Mouse (Mus musculus) kidney, postnatal 0 days (tissue): ENCODE measurements around the gene Tead4. TPM values are rescaled to one million over a fixed set of nuclear protein-coding genes. Genes with fewer than 3 reads are reported as not detected.
A peak's percentile ranks its signal among the peaks of the same experiment; 100 is the strongest.

Experiments used
- ATAC-seq: fragments of 200-750 bp; cut with Nextera tagmentation; replicated peaks from 2 replicates; pipeline ENCODE4 v1.8.0; 2017; ENCODE audit warnings: low read depth, moderate number of reproducible peaks, moderate TSS enrichment, moderate library complexity; ENCODE audit not compliant: low FRiP score
- DNase-seq: peaks from one replicate; pipeline ENCODE4 v3.0.0-alpha.2; 2016; ENCODE audit warnings: low spot score
- H3K27ac ChIP-seq: fragments of 300-500 bp; sonication (generic); 2 replicates; pipeline ENCODE4 v1.5.1; 2014; ENCODE audit warnings: mild to moderate bottlenecking
- H3K27me3 ChIP-seq: fragments of 300-500 bp; sonication (generic); 2 replicates; pipeline ENCODE4 v1.6.1; 2014; ENCODE audit warnings: low read length, mixed read lengths; ENCODE audit not compliant: insufficient read depth
- H3K36me3 ChIP-seq: fragments of 300-500 bp; sonication (generic); 2 replicates; pipeline ENCODE4 v1.6.1; 2014; ENCODE audit warnings: low read length, mixed read lengths; ENCODE audit not compliant: insufficient read depth
- H3K4me1 ChIP-seq: fragments of 300-500 bp; sonication (generic); replicated peaks from 2 replicates; pipeline ENCODE4 v1.6.1; 2014; ENCODE audit warnings: antibody characterized with exemption, low read length, mixed read lengths; ENCODE audit not compliant: insufficient read depth
- H3K4me2 ChIP-seq: fragments of 300-500 bp; sonication (generic); 2 replicates; pipeline ENCODE4 v1.6.1; 2014; ENCODE audit warnings: mild to moderate bottlenecking, low read length, moderate library complexity, mixed read lengths
- H3K4me3 ChIP-seq: fragments of 300-500 bp; sonication (generic); replicated peaks from 2 replicates; pipeline ENCODE4 v1.5.1; 2014; ENCODE audit warnings: low read depth, low read length
- H3K9ac ChIP-seq: fragments of 300-500 bp; sonication (generic); 2 replicates; pipeline ENCODE4 v1.6.1; 2014; ENCODE audit warnings: low read depth, low read length
- H3K9me3 ChIP-seq: fragments of 300-500 bp; sonication (generic); replicated peaks from 2 replicates; pipeline ENCODE4 v1.6.1; 2016; ENCODE audit warnings: low read length, inconsistent platforms, mixed read lengths
- CTCF ChIP-seq: IDR thresholded peaks from 2 replicates; pipeline ENCODE4 v1.5.1; 2016; ENCODE audit warnings: antibody characterized with exemption, low read depth, mild to moderate bottlenecking, moderate library complexity
- WGBS: fragments of 180-500 bp; shearing (Covaris S2); extraction: QIAGEN DNeasy Blood & Tissue Kit; methylation state at CpG from one replicate; pipeline ENCODE4 v1.1.7; 2014; 5-methylcytosine and 5-hydroxymethylcytosine counted together
- polyA plus RNA-seq: library from polyadenylated mRNA; unstranded; fragments of >200 nt; fragmentation: Nextera tagmentation; extraction: Ambion mirVana; gene quantifications from 2 replicates; pipeline ENCODE4 v1.2.1, GENCODE M21; 2015

Gene Tead4
- polyA plus RNA-seq, 1 experiment from 2014 or later = 2.3 TPM

- Histone ChIP-seq H3K27me3 (no peaks in the 10 kb centered on the region), H3K9ac (no peak overlapping the region), H3K4me1 (peaks cover 7% of the 10 kb centered on the region; the same call in 1 of the 2 replicates), H3K36me3 (no peaks in the 10 kb centered on the region), H3K27ac (no peak overlapping the region), H3K4me3 (no peak overlapping the region), H3K9me3 (no peaks in the 10 kb centered on the region), H3K4me2 (no peak overlapping the region)
- no peak for TF ChIP-seq CTCF
- 38% methylated on average over 14 of the region's 14 CpGs for WGBS
- no peak for ATAC-seq
- peak; percentile 14 for DNase-seq
Measured at GRCm38 (mm10) chr6:128280472-128281145, 20.0 kb downstream of the Tead4 start.

DNA sequence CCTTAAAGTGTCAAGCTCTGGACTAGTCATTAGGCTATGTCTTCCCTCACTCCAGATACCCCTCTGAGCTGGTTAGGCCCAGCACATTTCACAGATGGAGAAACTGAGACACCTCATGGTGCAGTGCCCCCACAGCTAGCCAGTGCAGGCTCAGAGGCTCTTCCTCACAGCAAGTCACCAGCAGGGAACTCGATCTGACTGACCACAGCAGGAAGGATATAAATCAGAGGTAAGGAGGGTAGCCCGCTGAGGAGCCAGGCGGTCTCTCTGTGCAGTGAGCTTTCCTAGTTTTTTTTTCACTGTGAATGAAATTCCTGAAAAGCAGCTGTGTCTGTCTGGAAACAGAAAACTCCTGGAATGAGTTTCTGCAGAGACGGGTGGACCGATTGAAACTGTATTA is 21.0 kb downstream of the Tead4 start:
- Histone ChIP-seq H3K36me3 (no peaks in the 10 kb centered on the region), H3K27ac (no peak overlapping the region), H3K4me1 (peaks cover 3% of the 10 kb centered on the region; the same call in 1 of the 2 replicates), H3K9me3 (no peaks in the 10 kb centered on the region), H3K4me2 (no peak overlapping the region), H3K4me3 (no peak overlapping the region), H3K27me3 (no peaks in the 10 kb centered on the region), H3K9ac (no peak overlapping the region)
- 9% methylated on average over 5 of the region's 5 CpGs for WGBS
- peak; percentile 87 for DNase-seq
- no peak for TF ChIP-seq CTCF
- ATAC-seq = no peak; the same call in 1 of the 2 replicates

GRCm38 (mm10) chr6:128279099-128279498 is 21.5 kb downstream of the Tead4 start:
- ATAC-seq (no peak), DNase-seq (no peak)
- H3K36me3 ChIP-seq = no peaks in the 10 kb centered on the region
- H3K9ac ChIP-seq = no peak overlapping the region
- H3K4me1 ChIP-seq = peaks cover 3% of the 10 kb centered on the region; the same call in 1 of the 2 replicates
- H3K27ac ChIP-seq = no peak overlapping the region
- H3K4me2 ChIP-seq = no peak overlapping the region
- no peak overlapping the region for H3K4me3 ChIP-seq
- WGBS = 55% methylated on average over 4 of the region's 4 CpGs
- H3K9me3 ChIP-seq = no peaks in the 10 kb centered on the region
- H3K27me3 ChIP-seq = no peaks in the 10 kb centered on the region
- no peak for TF ChIP-seq CTCF

GRCm38 (mm10) chr6:128277132-128278085 is 23.2 kb downstream of the Tead4 start:
- Histone ChIP-seq H3K9me3 (no peaks in the 10 kb centered on the region), H3K4me1 (peaks cover 3% of the 10 kb centered on the region; the same call in 1 of the 2 replicates), H3K4me3 (no peak overlapping the region), H3K36me3 (no peaks in the 10 kb centered on the region), H3K9ac (no peak overlapping the region), H3K27me3 (no peaks in the 10 kb centered on the region), H3K27ac (no peak overlapping the region), H3K4me2 (no peak overlapping the region)
- no peak for DNase-seq
- no peak for TF ChIP-seq CTCF
- 76% methylated on average over 11 of the region's 11 CpGs for WGBS
- ATAC-seq = no peak

DNA sequence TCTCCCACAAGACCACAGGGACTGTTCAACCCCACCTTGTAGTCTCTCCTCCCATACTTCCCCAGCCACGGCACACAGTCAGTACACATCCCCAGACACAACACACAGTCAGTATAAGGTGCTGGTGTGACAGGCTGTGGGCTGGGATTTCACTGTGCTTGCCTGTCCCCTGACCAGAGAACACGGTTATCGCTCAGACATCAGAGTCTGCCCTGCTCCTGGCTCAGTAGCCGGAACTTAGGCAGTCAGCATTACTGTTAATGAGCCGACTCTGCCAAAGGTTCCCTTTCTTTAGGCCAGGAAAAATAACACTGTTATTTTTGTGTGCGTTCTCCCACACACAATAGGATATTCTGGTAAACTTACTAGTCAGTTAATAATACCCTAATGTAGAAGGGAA is 24.3 kb downstream of the Tead4 start:
- H3K9ac ChIP-seq = no peak overlapping the region
- WGBS = 70% methylated on average over 6 of the region's 6 CpGs
- H3K4me2 ChIP-seq = no peak overlapping the region
- H3K27ac ChIP-seq = no peak overlapping the region
- no peak for ATAC-seq
- H3K27me3 ChIP-seq = no peaks in the 10 kb centered on the region
- no peaks in the 10 kb centered on the region for H3K9me3 ChIP-seq
- no peak overlapping the region for H3K4me3 ChIP-seq
- peaks cover 3% of the 10 kb centered on the region; the same call in 1 of the 2 replicates for H3K4me1 ChIP-seq
- DNase-seq = no peak
- TF ChIP-seq CTCF = no peak
- no peaks in the 10 kb centered on the region for H3K36me3 ChIP-seq

DNA sequence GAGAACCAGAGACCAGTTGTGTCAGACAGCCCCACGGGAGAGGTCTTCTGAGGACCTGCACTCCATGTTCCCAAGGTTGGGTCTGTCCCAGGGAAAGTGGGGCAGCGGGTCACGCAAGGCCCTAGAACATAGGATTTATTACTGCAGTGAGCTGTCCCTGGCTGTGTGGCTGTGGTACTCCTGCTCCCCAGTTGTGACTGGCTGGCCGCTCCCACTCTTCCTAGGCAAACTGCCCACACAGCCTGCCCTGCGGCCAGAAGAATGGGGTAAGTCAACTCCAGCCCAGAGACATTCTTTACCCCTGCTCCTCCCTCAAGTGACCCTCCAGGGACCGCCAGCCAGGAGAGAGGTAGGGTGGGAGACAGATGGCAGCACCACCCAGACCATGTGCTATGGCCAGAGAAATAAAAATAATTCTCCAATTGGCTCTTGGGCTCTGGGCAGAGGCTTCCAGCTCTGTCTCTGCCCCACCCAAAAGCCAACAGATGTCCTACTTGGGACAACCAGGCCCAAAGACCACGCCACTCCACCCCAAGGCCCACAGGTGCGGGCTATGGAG is 25.0 kb downstream of the Tead4 start:
- no peak; the same call in 1 of the 2 replicates for ATAC-seq
- no peaks in the 10 kb centered on the region for H3K36me3 ChIP-seq
- DNase-seq = no peak
- H3K4me1 ChIP-seq = no peaks in the 10 kb centered on the region; the same call in 1 of the 2 replicates
- H3K4me2 ChIP-seq = no peak overlapping the region
- WGBS = 62% methylated on average over 8 of the region's 8 CpGs
- no peaks in the 10 kb centered on the region for H3K27me3 ChIP-seq
- TF ChIP-seq CTCF = no peak
- no peak overlapping the region for H3K27ac ChIP-seq
- no peaks in the 10 kb centered on the region for H3K9me3 ChIP-seq
- H3K9ac ChIP-seq = no peak overlapping the region
- H3K4me3 ChIP-seq = no peak overlapping the region
